Mouse (Mus musculus): ENCODE data around the gene Gm9821.

Gene Gm9821

GRCm38 (mm10) chr2:91971231-91972097 lies 26.0 kb downstream of the Gm9821 start:
- no peak for DNase-seq (ENCODE audit: low read depth, low spot score)

DNA sequence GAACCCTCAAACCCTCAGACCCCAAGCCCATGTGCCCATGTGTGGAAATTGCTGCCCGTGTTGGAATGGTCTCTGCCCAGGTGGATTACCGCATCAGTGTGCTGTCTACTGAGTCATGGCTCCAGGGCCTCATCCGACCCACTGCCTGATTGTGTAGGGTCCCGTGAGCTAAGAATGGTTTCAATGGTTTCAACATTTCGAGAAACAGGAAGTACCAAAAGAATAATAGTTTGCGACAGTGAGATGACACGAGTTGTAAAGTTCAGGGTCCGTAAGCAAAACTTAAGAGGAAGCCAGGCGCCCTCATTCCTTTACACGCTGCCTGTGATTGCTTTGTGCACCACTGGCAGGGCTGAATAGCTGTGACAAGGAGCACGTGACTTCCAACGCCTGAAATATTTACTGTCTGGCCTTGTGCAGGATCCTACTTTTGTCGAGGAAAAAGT lies 26.6 kb downstream of the Gm9821 start:
- DNase-seq (ENCODE audit: low read depth, low spot score), result no peak

- no peak for DNase-seq (ENCODE audit: low read depth, low spot score)
Measured at GRCm38 (mm10) chr2:91973416-91974135, 28.1 kb downstream of the Gm9821 start.

DNA sequence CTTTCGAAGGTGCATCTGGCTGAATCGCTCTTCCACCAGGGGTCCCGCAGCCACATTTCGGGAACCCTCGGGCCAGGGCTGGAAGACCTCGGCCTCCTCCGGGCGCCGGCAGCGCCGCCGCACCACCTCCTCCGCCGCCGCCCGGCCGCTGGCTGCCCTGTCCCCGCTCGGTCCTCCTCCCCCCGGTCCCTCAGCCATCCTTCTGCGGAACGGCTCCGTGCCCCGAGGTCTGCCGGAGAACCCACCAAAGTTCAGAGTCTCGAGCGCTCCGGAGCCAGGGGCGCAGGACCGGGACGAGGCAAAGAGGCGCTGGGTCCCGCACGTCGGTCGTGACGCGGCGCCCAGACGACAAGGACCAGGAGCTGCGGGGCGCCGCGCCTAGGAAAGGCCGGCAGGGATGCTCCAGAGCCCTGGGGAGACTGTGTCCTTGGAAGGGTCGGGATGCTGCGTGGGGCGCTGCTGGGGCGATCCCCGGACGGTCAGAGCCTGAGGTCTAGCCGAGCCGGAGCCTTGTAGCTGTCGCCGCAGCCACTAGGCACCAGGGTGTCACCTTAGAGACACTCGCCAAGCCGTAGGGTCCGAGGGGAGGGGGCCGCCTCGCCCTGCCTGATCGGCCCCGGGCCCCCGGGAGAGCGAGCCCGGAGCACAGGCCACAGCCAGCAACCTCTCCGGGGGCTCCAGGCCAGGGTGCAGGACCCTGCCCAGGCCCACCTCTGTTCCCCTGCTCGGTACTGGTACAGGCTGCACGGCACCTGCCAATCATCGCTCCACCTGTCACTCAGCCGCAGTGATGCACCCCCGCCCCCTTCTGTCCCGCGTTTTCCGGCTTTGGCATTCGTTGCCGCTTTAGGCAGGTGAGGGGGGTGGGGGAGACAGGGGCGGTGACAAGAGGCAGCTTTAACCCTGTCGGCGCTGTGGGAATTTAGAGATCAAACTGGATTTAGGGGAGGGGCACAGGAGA lies 30.4 kb downstream of the Gm9821 start, which contains the start of gene Dgkz:
Gene Dgkz (minus strand): TSS at position 284 of the 961 bp plus-strand sequence.
- no peak for DNase-seq (ENCODE audit: low read depth, low spot score)

DNA sequence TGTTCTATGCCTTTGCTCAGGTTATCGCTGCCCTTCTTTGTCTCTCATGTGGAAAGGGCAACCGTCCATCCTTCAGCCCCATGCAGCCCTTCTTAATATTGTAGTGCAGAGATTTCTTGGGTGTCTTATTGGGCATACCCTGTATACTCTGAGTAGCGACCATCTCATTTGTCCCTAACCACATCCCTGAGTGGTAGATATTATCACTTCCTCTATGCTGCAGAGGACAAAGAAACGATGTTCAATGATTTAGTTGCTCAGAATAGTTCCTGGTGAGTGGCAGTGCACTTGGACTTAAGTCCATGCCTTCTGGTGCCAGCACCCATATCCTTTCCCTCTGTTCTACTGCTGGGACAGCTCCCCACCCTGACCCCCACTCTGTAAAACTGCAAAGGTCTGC lies 32.5 kb downstream of the Gm9821 start:
- no peak for DNase-seq (ENCODE audit: low read depth, low spot score)

GRCm38 (mm10) chr2:91978547-91978946 lies 33.0 kb downstream of the Gm9821 start:
- DNase-seq (ENCODE audit: low read depth, low spot score), result no peak

DNA sequence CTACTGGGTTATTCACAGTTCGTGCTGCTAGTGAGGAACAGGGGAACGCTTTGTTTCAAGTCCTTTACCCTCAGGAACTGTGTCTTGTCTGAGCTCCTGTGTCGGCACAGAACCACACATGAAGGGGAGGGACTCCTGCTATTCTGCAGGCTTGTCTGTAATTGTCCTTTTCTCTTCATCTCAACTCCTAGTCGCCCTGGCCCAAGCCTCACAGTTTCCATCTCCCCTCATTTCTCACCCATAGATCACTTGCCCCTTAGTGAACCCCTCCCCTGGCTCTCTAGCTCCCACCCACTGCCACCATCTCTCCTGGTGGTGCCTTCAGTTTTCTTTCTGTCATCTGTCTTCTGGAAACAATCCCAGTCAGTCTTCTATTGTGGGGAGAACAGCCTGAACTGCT lies 34.7 kb downstream of the Gm9821 start:
- DNase-seq (ENCODE audit: low read depth, low spot score), result no peak

- DNase-seq (ENCODE audit: low read depth, low spot score), result no peak
Measured at GRCm38 (mm10) chr2:91980830-91981229, 35.3 kb downstream of the Gm9821 start.

DNA sequence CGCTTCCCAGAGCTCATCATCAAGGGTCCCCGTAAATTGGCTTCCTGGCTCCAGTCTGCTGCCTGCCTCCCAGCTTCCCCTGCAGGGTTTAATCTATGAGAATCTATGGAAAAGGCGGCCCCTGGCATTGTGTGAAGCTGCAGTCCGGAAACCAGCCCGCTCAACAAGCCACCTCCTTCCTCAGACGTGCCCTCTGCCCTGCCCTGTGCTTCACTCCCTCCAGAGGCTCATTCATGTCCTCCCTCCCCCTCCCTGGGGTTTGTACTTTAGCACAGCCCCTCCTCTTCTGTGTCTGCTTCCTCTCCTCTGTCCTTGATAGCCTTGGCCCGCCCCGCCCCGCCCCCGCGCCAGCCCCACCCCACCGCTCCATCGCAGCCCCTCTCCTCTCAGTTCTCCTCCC lies 38.9 kb downstream of the Gm9821 start:
- DNase-seq (ENCODE audit: low read depth, low spot score), result no peak

DNA sequence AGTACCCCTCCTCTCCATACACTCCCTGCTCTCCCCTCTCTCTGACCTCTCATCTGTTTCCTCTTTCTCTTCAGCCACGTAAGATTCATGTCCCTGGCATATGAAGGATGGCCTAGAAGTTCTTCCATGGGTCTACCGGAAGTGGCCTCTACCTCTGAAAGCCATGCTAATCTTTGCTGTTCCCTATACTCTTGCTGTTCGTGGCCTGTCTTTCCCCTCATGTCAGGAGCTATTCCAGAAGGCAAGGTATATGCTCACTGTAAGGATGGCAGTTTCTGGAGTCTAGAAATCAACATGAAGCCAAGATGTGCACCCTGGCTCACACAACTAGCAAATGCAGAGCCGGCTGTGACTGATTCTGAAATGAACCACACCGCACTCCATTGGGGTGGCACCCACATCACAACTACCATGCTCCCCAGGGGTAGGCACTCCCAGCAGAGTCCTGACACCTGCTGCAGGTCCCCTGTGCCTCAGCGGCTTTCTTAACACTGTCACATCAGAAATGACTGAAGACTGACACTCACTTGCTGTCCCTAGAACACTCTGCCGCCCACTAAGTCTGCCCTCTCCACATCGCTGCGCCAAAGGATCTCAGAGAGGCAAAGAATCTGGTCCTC lies 39.5 kb downstream of the Gm9821 start:
- DNase-seq (ENCODE audit: low read depth, low spot score), result no peak

GRCm38 (mm10) chr2:91986071-91986470 lies 40.6 kb downstream of the Gm9821 start:
- no peak for DNase-seq (ENCODE audit: low read depth, low spot score)

DNA sequence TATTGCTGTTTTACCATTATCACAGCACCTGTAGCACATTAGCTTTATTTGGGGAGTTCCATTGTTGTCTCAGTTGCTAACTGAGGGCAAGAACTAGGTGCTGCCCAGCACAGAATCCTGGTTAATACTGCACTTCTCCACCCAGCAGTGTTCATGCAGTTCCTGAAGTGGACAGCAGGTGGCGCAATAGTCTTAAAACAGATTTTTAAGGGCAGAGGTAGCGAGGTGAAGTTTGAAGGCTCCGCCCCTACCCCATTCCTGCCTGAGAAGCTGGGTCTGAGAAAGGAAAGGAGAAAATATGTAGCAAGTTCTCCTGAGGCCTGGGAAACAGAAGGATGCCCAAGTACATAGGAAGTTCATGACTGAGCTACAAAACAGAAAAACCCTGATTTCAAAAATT lies 42.0 kb downstream of the Gm9821 start:
- peak; percentile 68 for DNase-seq (ENCODE audit: low read depth, low spot score)

DNA sequence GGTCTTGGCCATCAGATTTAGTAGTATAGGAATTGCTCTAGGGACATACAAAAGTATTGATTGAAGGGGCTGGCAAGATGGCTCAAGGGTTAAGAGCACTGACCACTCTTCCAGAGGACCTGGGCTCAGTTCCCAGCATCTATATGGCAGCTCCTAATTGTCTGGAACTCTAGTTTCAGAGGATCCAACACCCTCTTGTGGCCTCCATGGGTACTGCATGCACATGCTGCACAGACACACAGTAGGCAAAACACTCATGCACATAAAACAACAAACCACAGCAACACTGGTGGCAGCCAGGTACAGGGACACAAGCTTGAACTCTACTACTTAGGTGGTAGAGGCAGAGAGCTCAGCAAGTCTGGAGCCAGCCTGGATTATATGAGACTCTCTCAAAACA lies 44.2 kb downstream of the Gm9821 start:
- no peak for DNase-seq (ENCODE audit: low read depth, low spot score)

DNA sequence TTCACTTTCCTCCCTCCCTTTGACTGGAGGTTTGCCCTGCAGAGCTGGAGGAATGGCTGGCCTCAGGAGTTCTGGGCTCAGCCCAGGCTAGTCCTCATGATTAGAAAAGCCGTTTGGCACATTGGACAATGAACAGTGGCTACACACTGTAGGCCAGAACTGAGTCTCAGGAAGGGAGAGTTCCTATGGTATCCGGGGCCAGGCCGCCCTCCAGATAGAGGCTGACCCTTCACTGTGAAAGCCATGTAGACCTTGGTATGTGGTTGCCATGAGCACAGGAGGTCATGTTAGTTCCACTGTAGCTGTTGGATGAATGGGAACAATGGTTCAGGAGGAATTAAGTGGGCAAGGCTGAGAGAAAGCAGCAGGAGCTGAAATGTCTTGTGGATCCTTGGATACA lies 47.9 kb downstream of the Gm9821 start:
- no peak for DNase-seq (ENCODE audit: low read depth, low spot score)

DNA sequence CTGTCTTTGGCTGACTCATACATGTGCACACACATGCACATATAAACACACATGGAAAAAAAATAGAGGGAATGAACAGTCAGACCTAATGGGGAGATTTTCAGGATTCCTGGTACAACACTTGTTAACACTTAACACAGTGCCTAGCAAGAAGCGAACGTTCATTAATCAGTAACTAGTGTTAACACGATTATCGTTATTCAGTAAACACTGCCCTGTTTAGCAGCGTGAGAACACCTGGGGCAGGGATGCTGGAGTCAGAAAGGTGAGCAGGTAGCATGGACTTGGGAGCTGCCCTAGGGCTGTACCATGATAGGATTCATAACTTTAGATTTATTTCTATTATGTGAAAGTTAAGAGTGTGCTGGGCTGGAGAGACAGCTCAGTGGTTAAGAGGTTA lies 50.5 kb downstream of the Gm9821 start:
- DNase-seq (ENCODE audit: low read depth, low spot score), result no peak

Measured in skeletal muscle tissue, adult 2 months (tissue).